Comparison of ENCODE assay signal across 7 mouse cellular contexts in genomic region chr4:101292736-101293541, GRCm38 (mm10). TPM values are rescaled to one million over a fixed set of nuclear protein-coding genes. Genes with fewer than 3 reads are reported as not detected.
DNase-seq lines count a peak whose midpoint lies in the region; ATAC-seq lines count a peak whose summit lies in the region.

No protein-coding gene starts in this region.

- peaks cover 33% of the 10 kb centered on the region for H3K27me3 ChIP-seq in forebrain, embryonic 15.5 days
- H3K27me3 ChIP-seq in hindbrain, embryonic 10.5 days (ENCODE audit: insufficient read depth, poor library complexity, severe bottlenecking) = peaks cover 77% of the 10 kb centered on the region
- peaks cover 35% of the 10 kb centered on the region for H3K27me3 ChIP-seq in limb, embryonic 12.5 days
- peaks cover 34% of the 10 kb centered on the region for H3K27me3 ChIP-seq in midbrain, embryonic 11.5 days (ENCODE audit: control insufficient read depth, insufficient read depth, low read length)

- WGBS in forebrain, embryonic 15.5 days = 2% methylated on average over 49 of the region's 49 CpGs
- 1% methylated on average over 49 of the region's 49 CpGs for WGBS in hindbrain, embryonic 10.5 days
- WGBS in limb, embryonic 12.5 days = 1% methylated on average over 49 of the region's 49 CpGs
- under 1% methylated on average over 49 of the region's 49 CpGs for WGBS in midbrain, embryonic 11.5 days

- peak; percentile 61 for ATAC-seq in forebrain, embryonic 15.5 days (replicated peaks)
- peak; percentile 54; the same call in 1 of the 2 replicates for ATAC-seq in limb, embryonic 12.5 days (ENCODE audit: insufficient number of reproducible peaks, insufficient read depth, low FRiP score, low TSS enrichment, low read depth)
- peak; percentile 60 for ATAC-seq in midbrain, embryonic 11.5 days (ENCODE audit: low FRiP score)

- H3K9me3 ChIP-seq in forebrain, embryonic 15.5 days = no peaks in the 10 kb centered on the region
- no peaks in the 10 kb centered on the region for H3K9me3 ChIP-seq in hindbrain, embryonic 10.5 days
- H3K9me3 ChIP-seq in limb, embryonic 12.5 days = no peaks in the 10 kb centered on the region
- H3K9me3 ChIP-seq in midbrain, embryonic 11.5 days (ENCODE audit: control insufficient read depth, low read length) = no peaks in the 10 kb centered on the region

- H3K4me1 ChIP-seq in forebrain, embryonic 15.5 days = peaks cover 21% of the 10 kb centered on the region
- peaks cover 28% of the 10 kb centered on the region for H3K4me1 ChIP-seq in hindbrain, embryonic 10.5 days (replicated peaks)
- peaks cover 23% of the 10 kb centered on the region for H3K4me1 ChIP-seq in limb, embryonic 12.5 days (replicated peaks)
- H3K4me1 ChIP-seq in midbrain, embryonic 11.5 days (ENCODE audit: control insufficient read depth, insufficient read depth, low read length) = peaks cover 13% of the 10 kb centered on the region; the same call in 1 of the 2 replicates

- no peak overlapping the region for H3K27ac ChIP-seq in forebrain, embryonic 15.5 days (replicated peaks)
- peak overlapping the region; percentile 25; the same call in 1 of the 2 replicates for H3K27ac ChIP-seq in hindbrain, embryonic 10.5 days
- H3K27ac ChIP-seq in limb, embryonic 12.5 days = no peak overlapping the region
- H3K27ac ChIP-seq in midbrain, embryonic 11.5 days (ENCODE audit: low read depth, low read length) = no peak overlapping the region

- H3K4me2 ChIP-seq in forebrain, embryonic 15.5 days (replicated peaks) = peak overlapping the region; percentile 92
- peak overlapping the region; percentile 92 for H3K4me2 ChIP-seq in limb, embryonic 12.5 days
- H3K4me2 ChIP-seq in midbrain, embryonic 11.5 days = peak overlapping the region; percentile 82

- peak; percentile 14 for DNase-seq in WW6 (ENCODE audit: low read depth, low spot score)
- DNase-seq in cerebellum, adult 11 months = peak; percentile 8
- peak; percentile 58 for DNase-seq in hindbrain, embryonic 10.5 days (ENCODE audit: low spot score)
- peak; percentile 95 for DNase-seq in midbrain, embryonic 11.5 days (ENCODE audit: low spot score, missing footprints)
- peak; percentile 54 to 65 for DNase-seq in spleen, adult 18-20 months

- no peaks in the 10 kb centered on the region for H3K36me3 ChIP-seq in forebrain, embryonic 15.5 days
- H3K36me3 ChIP-seq in hindbrain, embryonic 10.5 days = no peaks in the 10 kb centered on the region
- H3K36me3 ChIP-seq in limb, embryonic 12.5 days = no peaks in the 10 kb centered on the region
- H3K36me3 ChIP-seq in midbrain, embryonic 11.5 days (ENCODE audit: control insufficient read depth, insufficient read depth, low read length) = no peaks in the 10 kb centered on the region

- peak overlapping the region; percentile 46 for H3K4me3 ChIP-seq in forebrain, embryonic 15.5 days
- peak overlapping the region; percentile 60 for H3K4me3 ChIP-seq in hindbrain, embryonic 10.5 days
- H3K4me3 ChIP-seq in limb, embryonic 12.5 days (replicated peaks) = peak overlapping the region; percentile 49
- peak overlapping the region; percentile 42 for H3K4me3 ChIP-seq in midbrain, embryonic 11.5 days (ENCODE audit: low read depth, low read length)

- H3K9ac ChIP-seq in forebrain, embryonic 15.5 days (replicated peaks) = peak overlapping the region; percentile 51; the same call in 1 of the 2 replicates
- peak overlapping the region; percentile 59 for H3K9ac ChIP-seq in limb, embryonic 12.5 days (replicated peaks)
- H3K9ac ChIP-seq in midbrain, embryonic 11.5 days (ENCODE audit: low read length) = peak overlapping the region; percentile 49

RNA-seq across cellular contexts. Expression of gene Jak1, which starts 27.9 kb away (rescaled TPM):
- 46.5 and 51.3 TPM in 2 replicates for polyA plus RNA-seq in forebrain, embryonic 15.5 days (2015; fragmentation: Nextera tagmentation; extraction: Ambion mirVana)
- 43.0 and 50.9 TPM in 2 replicates for polyA plus RNA-seq in hindbrain, embryonic 10.5 days (2016; fragmentation: Nextera tagmentation; extraction: Ambion mirVana)
- polyA plus RNA-seq in limb, embryonic 12.5 days (2016; fragmentation: Nextera tagmentation; extraction: Ambion mirVana) = 70.3 and 72.6 TPM in 2 replicates
- 52.2 and 58.2 TPM in 2 replicates for polyA plus RNA-seq in midbrain, embryonic 11.5 days (2014; fragmentation: Nextera tagmentation; extraction: Ambion mirVana)

Comparison
In these comparisons a context has a peak if more than half of its experiments do, and no peak if none do; other contexts are left out.
1. DNase-seq: peak in every context shown above with its lines; median percentile 95 in midbrain, embryonic 11.5 days; 60 in spleen, adult 18-20 months; 58 in hindbrain, embryonic 10.5 days; 14 in WW6; 8 in cerebellum, adult 11 months.